In genomic region chr4:128907238-128907968, GRCm38 (mm10) we compare ENCODE assay signal across 11 mouse cellular contexts. TPM values are rescaled to one million over a fixed set of nuclear protein-coding genes. Genes with fewer than 3 reads are reported as not detected.
A peak's percentile ranks its signal among the peaks of the same experiment; 100 is the strongest.
DNase-seq lines count a peak whose midpoint lies in the region; ATAC-seq lines count a peak whose summit lies in the region.
"Had no signal": no experiment of that assay in that cellular context is flagged by ENCODE, and none has a peak within 500 bp of the region (broad histone marks: within the 10 kb centered on the region; RNA-seq: fewer than 3 reads in every experiment).

No protein-coding gene starts in this region.

- WGBS in neural tube, embryonic 13.5 days = 68% methylated on average over 12 of the region's 12 CpGs
- WGBS in neural tube, embryonic 15.5 days = 76% methylated on average over 12 of the region's 12 CpGs
- WGBS in limb, embryonic 15.5 days = 58% methylated on average over 12 of the region's 12 CpGs

- H3K4me3 ChIP-seq in neural tube, embryonic 13.5 days = no peak overlapping the region
- no peak overlapping the region for H3K4me3 ChIP-seq in neural tube, embryonic 15.5 days (replicated peaks)
- no peak overlapping the region for H3K4me3 ChIP-seq in limb, embryonic 15.5 days
- H3K4me3 ChIP-seq: liver, embryonic 12.5 days had no signal

- H3K36me3 ChIP-seq in neural tube, embryonic 13.5 days = peaks cover 51% of the 10 kb centered on the region
- peaks cover 47% of the 10 kb centered on the region for H3K36me3 ChIP-seq in neural tube, embryonic 15.5 days
- H3K36me3 ChIP-seq in limb, embryonic 15.5 days = peaks cover 22% of the 10 kb centered on the region; the same call in 1 of the 2 replicates
- H3K36me3 ChIP-seq: liver, embryonic 12.5 days had no signal

- H3K4me1 ChIP-seq in neural tube, embryonic 13.5 days (replicated peaks) = peaks cover 37% of the 10 kb centered on the region
- peaks cover 20% of the 10 kb centered on the region for H3K4me1 ChIP-seq in neural tube, embryonic 15.5 days
- peaks cover 24% of the 10 kb centered on the region for H3K4me1 ChIP-seq in limb, embryonic 15.5 days
- H3K4me1 ChIP-seq: liver, embryonic 12.5 days had no signal

- H3K9me3 ChIP-seq in neural tube, embryonic 13.5 days = no peaks in the 10 kb centered on the region
- no peaks in the 10 kb centered on the region for H3K9me3 ChIP-seq in neural tube, embryonic 15.5 days (replicated peaks)
- H3K9me3 ChIP-seq in limb, embryonic 15.5 days = no peaks in the 10 kb centered on the region
- H3K9me3 ChIP-seq: liver, embryonic 12.5 days had no signal

- H3K27ac ChIP-seq in neural tube, embryonic 13.5 days (replicated peaks) = peak overlapping the region; percentile 61; the same call in 1 of the 2 replicates
- no peak overlapping the region for H3K27ac ChIP-seq in neural tube, embryonic 15.5 days (replicated peaks)
- H3K27ac ChIP-seq in limb, embryonic 15.5 days = peak overlapping the region; percentile 59
- H3K27ac ChIP-seq: liver, embryonic 12.5 days had no signal

- peak overlapping the region; percentile 43; the same call in 1 of the 2 replicates for H3K9ac ChIP-seq in neural tube, embryonic 13.5 days
- H3K9ac ChIP-seq in neural tube, embryonic 15.5 days (replicated peaks) = no peak overlapping the region
- no peak overlapping the region for H3K9ac ChIP-seq in limb, embryonic 15.5 days
- H3K9ac ChIP-seq: forebrain, postnatal 0 days; liver, embryonic 12.5 days had no signal

- ATAC-seq in neural tube, embryonic 13.5 days (ENCODE audit: low read depth) = no peak
- ATAC-seq in neural tube, embryonic 15.5 days (ENCODE audit: low FRiP score) = no peak
- no peak; the same call in 1 of the 2 replicates for ATAC-seq in limb, embryonic 15.5 days (ENCODE audit: insufficient number of reproducible peaks, low FRiP score, low TSS enrichment, low read depth)
- ATAC-seq: forebrain, postnatal 0 days; liver, embryonic 12.5 days had no signal

- peak; percentile 59 for DNase-seq in cerebellum, adult 11-12 months
- DNase-seq in cerebellum, postnatal 10 days = no peak
- peak; percentile 80 for DNase-seq in urinary bladder, postnatal 14 days (ENCODE audit: low spot score)
- no peak for DNase-seq in kidney, postnatal 36 days
- DNase-seq in Muller cell, postnatal 12 days (ENCODE audit: inconsistent ontology term) = no peak
- DNase-seq: forebrain, postnatal 0 days; midbrain, embryonic 14.5 days had no signal

- no peaks in the 10 kb centered on the region for H3K27me3 ChIP-seq in neural tube, embryonic 13.5 days
- H3K27me3 ChIP-seq in neural tube, embryonic 15.5 days (replicated peaks) = no peaks in the 10 kb centered on the region
- no peaks in the 10 kb centered on the region for H3K27me3 ChIP-seq in limb, embryonic 15.5 days

- H3K4me2 ChIP-seq in neural tube, embryonic 13.5 days = no peak overlapping the region
- no peak overlapping the region for H3K4me2 ChIP-seq in neural tube, embryonic 15.5 days
- H3K4me2 ChIP-seq in limb, embryonic 15.5 days = no peak overlapping the region
- H3K4me2 ChIP-seq: liver, embryonic 12.5 days had no signal

RNA-seq across cellular contexts. Expression of gene Trim62, which starts 24.0 kb away (rescaled TPM):
- polyA plus RNA-seq in neural tube, embryonic 13.5 days (2015; fragmentation: Nextera tagmentation; extraction: Ambion mirVana) = 21.4 and 23.4 TPM in 2 replicates
- polyA plus RNA-seq in neural tube, embryonic 15.5 days (2015; fragmentation: Nextera tagmentation; extraction: Ambion mirVana) = 20.9 and 25.5 TPM in 2 replicates
- 5.5 and 5.7 TPM in 2 replicates for polyA plus RNA-seq in limb, embryonic 15.5 days (2015; fragmentation: Nextera tagmentation; extraction: Ambion mirVana)

RNA-seq across cellular contexts. Expression of gene Azin2, which starts 54.8 kb away (rescaled TPM):
- 14.3 and 16.9 TPM in 2 replicates for polyA plus RNA-seq in neural tube, embryonic 13.5 days (2015; fragmentation: Nextera tagmentation; extraction: Ambion mirVana)
- polyA plus RNA-seq in neural tube, embryonic 15.5 days (2015; fragmentation: Nextera tagmentation; extraction: Ambion mirVana) = 20.3 and 20.7 TPM in 2 replicates
- polyA plus RNA-seq in limb, embryonic 15.5 days (2015; fragmentation: Nextera tagmentation; extraction: Ambion mirVana) = 27.0 and 27.1 TPM in 2 replicates

Comparison
In these comparisons a context has a peak if more than half of its experiments do, and no peak if none do; other contexts are left out.
1. DNase-seq: peak in cerebellum, adult 11-12 months (single experiment) and urinary bladder, postnatal 14 days (single experiment); none in cerebellum, postnatal 10 days (0 of 2), kidney, postnatal 36 days (0 of 2) and Muller cell, postnatal 12 days (single experiment).